Mouse (Mus musculus) B cell, adult 2 months (primary cell): ENCODE measurements around the gene Gkap1.

Source experiments
- DNase-seq, 2 experiments: peaks; one replicate each; pipeline ENCODE4 v3.0.0; 2022

Gene Gkap1

GRCm38 (mm10) chr13:58263546-58263945, 12.0 kb downstream of the Gkap1 start:
- DNase-seq = no peak

- no peak for DNase-seq
Observed at GRCm38 (mm10) chr13:58261674-58262073, 13.8 kb downstream of the Gkap1 start.

GRCm38 (mm10) chr13:58253268-58253667, 22.2 kb downstream of the Gkap1 start:
- peak; percentile 19 to 32 for DNase-seq

GRCm38 (mm10) chr13:58248957-58249356, 26.5 kb downstream of the Gkap1 start:
- no peak for DNase-seq

- DNase-seq = no peak
Observed at GRCm38 (mm10) chr13:58236536-58236935, 39.0 kb downstream of the Gkap1 start.

- DNase-seq = peak; percentile 58 to 67
Observed at GRCm38 (mm10) chr13:58232611-58233010, 42.9 kb downstream of the Gkap1 start.

GRCm38 (mm10) chr13:58232070-58232469, 43.4 kb downstream of the Gkap1 start:
- no peak for DNase-seq

- no peak for DNase-seq
Observed at GRCm38 (mm10) chr13:58228624-58229023, 46.9 kb downstream of the Gkap1 start.

- DNase-seq = no peak
Observed at GRCm38 (mm10) chr13:58225694-58226093, 49.8 kb downstream of the Gkap1 start.

GRCm38 (mm10) chr13:58220206-58220605, 55.3 kb downstream of the Gkap1 start:
- DNase-seq = no peak

GRCm38 (mm10) chr13:58217536-58217935, 58.0 kb downstream of the Gkap1 start:
- no peak for DNase-seq

GRCm38 (mm10) chr13:58216395-58216794, 59.1 kb downstream of the Gkap1 start:
- no peak for DNase-seq

- peak; percentile 90 to 93 for DNase-seq
Observed at GRCm38 (mm10) chr13:58215592-58216341, 59.7 kb downstream of the Gkap1 start, which contains the start of gene Ubqln1. Gene Ubqln1 (minus strand): TSS chr13:58215653.

- no peak for DNase-seq
Observed at GRCm38 (mm10) chr13:58215253-58215591, 60.3 kb downstream of the Gkap1 start.

GRCm38 (mm10) chr13:58214346-58215252, 60.9 kb downstream of the Gkap1 start:
- peak; percentile 54 to 56 for DNase-seq

- DNase-seq = peak; percentile 41 to 42
Observed at GRCm38 (mm10) chr13:58213801-58214200, 61.7 kb downstream of the Gkap1 start.

GRCm38 (mm10) chr13:58212530-58212929, 63.0 kb downstream of the Gkap1 start:
- DNase-seq = no peak

GRCm38 (mm10) chr13:58210441-58210840, 65.1 kb downstream of the Gkap1 start:
- no peak for DNase-seq

GRCm38 (mm10) chr13:58206084-58206483, 69.4 kb downstream of the Gkap1 start:
- DNase-seq = no peak

GRCm38 (mm10) chr13:58204986-58205385, 70.5 kb downstream of the Gkap1 start:
- DNase-seq = peak; percentile 54 to 56

GRCm38 (mm10) chr13:58204202-58204601, 71.3 kb downstream of the Gkap1 start:
- DNase-seq = no peak

GRCm38 (mm10) chr13:58202903-58203302, 72.6 kb downstream of the Gkap1 start:
- DNase-seq = no peak

GRCm38 (mm10) chr13:58201908-58202307, 73.6 kb downstream of the Gkap1 start:
- DNase-seq = no peak

- DNase-seq = no peak
Observed at GRCm38 (mm10) chr13:58201343-58201742, 74.2 kb downstream of the Gkap1 start.
